Mouse (Mus musculus): Measurements from ENCODE around the gene Olfr961.

DNA sequence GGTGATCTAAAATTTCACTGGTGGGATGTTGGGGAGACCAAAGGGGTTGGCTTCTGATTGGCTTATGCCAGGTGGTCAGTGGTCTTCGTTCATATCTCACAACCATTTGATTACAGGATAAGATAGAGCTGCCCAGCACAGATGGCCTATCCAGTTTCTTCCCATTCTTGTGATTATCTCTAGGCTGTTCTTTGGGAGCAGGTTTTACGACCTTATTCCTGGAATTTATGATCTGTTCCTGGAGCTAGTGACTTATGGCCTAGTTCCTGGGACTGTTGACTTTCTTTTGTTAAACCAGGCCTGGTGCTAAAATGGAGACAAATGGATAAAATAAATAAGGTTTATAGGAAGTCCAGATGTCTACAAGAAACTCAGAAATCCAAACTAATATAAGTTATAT, 20.2 kb upstream of the Olfr961 start:
- TF ChIP-seq CTCF (IDR thresholded peaks at IDR 0.05; ENCODE audit: control insufficient read depth, insufficient read depth, insufficient read length) = no peak
- TF ChIP-seq MYOG (IDR thresholded peaks at IDR 0.05; ENCODE audit: control insufficient read depth, extremely low read depth, insufficient read length) = no peak
- no peak for TF ChIP-seq USF1 (IDR thresholded peaks at IDR 0.05; ENCODE audit: low read depth)
- no peak for TF ChIP-seq MYOD1 (IDR thresholded peaks at IDR 0.05; ENCODE audit: control insufficient read depth, insufficient read length, low read depth)
